Mouse (Mus musculus) forebrain, postnatal 0 days (tissue): ENCODE measurements around the gene 6430571L13Rik. TPM values are rescaled to one million over a fixed set of nuclear protein-coding genes. Genes with fewer than 3 reads are reported as not detected.

Experiments used
- ATAC-seq: fragments of 200-750 bp; cut with Nextera tagmentation; 2 replicates; pipeline ENCODE4 v1.8.0; 2017; ENCODE audit warnings: mild to moderate bottlenecking, moderate library complexity
- DNase-seq: peaks from one replicate; pipeline ENCODE4 v3.0.0-alpha.2; 2015
- H3K27ac ChIP-seq: fragments of 300-500 bp; sonication (generic); 2 replicates; pipeline ENCODE4 v1.5.1; 2014; ENCODE audit warnings: low read depth, mild to moderate bottlenecking, antibody characterized with exemption, low read length, moderate library complexity, mixed read lengths
- H3K27me3 ChIP-seq: fragments of 300-500 bp; sonication (generic); 2 replicates; pipeline ENCODE4 v1.6.1; 2014; ENCODE audit warnings: mild to moderate bottlenecking, low read length, mixed read lengths; ENCODE audit not compliant: insufficient read depth
- H3K36me3 ChIP-seq: fragments of 300-500 bp; sonication (generic); 2 replicates; pipeline ENCODE4 v1.6.1; 2014; ENCODE audit warnings: mild to moderate bottlenecking, moderate library complexity; ENCODE audit not compliant: insufficient read depth
- H3K4me1 ChIP-seq: fragments of 300-500 bp; sonication (generic); 2 replicates; pipeline ENCODE4 v1.6.1; 2014; ENCODE audit warnings: antibody characterized with exemption; ENCODE audit not compliant: insufficient read depth
- H3K4me2 ChIP-seq: fragments of 300-500 bp; sonication (generic); 2 replicates; pipeline ENCODE4 v1.6.1; 2014; ENCODE audit warnings: low read depth, mild to moderate bottlenecking, moderate library complexity
- H3K4me3 ChIP-seq: fragments of 300-500 bp; sonication (generic); 2 replicates; pipeline ENCODE4 v1.5.1; 2014; ENCODE audit warnings: low read depth, low read length, mixed read lengths
- H3K9ac ChIP-seq: fragments of 300-500 bp; sonication (generic); 2 replicates; pipeline ENCODE4 v1.6.1; 2014; ENCODE audit warnings: mild to moderate bottlenecking
- H3K9me3 ChIP-seq: fragments of 300-500 bp; sonication (generic); 2 replicates; pipeline ENCODE4 v1.6.1; 2016; ENCODE audit warnings: low read length
- CTCF ChIP-seq: sonication (generic); IDR thresholded peaks from 2 replicates; pipeline ENCODE4 v1.5.1; 2016; ENCODE audit warnings: antibody characterized with exemption, control low read depth, low read depth
- WGBS: fragments of 180-500 bp; shearing (Covaris S2); extraction: QIAGEN DNeasy Blood & Tissue Kit; methylation state at CpG from one replicate; pipeline ENCODE4 v1.1.7; 2014; 5-methylcytosine and 5-hydroxymethylcytosine counted together
- polyA plus RNA-seq: library from polyadenylated mRNA; unstranded; fragments of >200 nt; fragmentation: Nextera tagmentation; extraction: Ambion mirVana; gene quantifications from 2 replicates; pipeline ENCODE4 v1.2.1, GENCODE M21; 2015
- total RNA-seq: library from RNA; depleted of rRNA; stranded (reverse); fragments of >200 nt; gene quantifications from 2 replicates; pipeline ENCODE4 v1.2.3, GENCODE M21; 2014

The 6430571L13Rik gene
- total and polyA plus RNA-seq, 2 experiments from 2014 or later: 6.0 to 7.2 TPM

DNA sequence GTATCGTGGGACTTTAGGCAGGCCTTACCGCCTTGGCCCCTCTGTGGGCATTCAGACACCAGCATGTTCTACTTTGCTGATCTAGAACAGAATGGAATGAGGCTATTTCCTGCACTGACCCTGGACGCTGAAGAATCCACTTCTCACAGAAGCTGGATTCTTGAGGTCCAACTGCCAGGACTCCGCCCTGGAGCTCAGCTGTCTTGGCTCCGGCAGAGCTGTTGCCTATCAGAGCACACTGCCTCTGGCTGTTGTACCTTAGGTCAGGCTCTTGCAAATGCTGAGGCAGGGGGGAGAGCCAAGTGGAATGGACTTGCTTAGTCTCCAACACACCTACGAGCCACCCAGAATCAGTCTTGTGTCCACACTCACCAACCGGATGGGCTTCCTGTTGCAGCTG is 14.5 kb upstream of the 6430571L13Rik start:
- Histone ChIP-seq H3K27me3 (no peaks in the 10 kb centered on the region), H3K36me3 (no peaks in the 10 kb centered on the region), H3K9me3 (no peaks in the 10 kb centered on the region), H3K9ac (no peak overlapping the region), H3K4me1 (no peaks in the 10 kb centered on the region), H3K4me3 (no peak overlapping the region), H3K4me2 (no peak overlapping the region), H3K27ac (no peak overlapping the region)
- ATAC-seq (no peak), DNase-seq (no peak)
- no peak for TF ChIP-seq CTCF
- 90% methylated on average over 7 of the region's 7 CpGs for WGBS

DNA sequence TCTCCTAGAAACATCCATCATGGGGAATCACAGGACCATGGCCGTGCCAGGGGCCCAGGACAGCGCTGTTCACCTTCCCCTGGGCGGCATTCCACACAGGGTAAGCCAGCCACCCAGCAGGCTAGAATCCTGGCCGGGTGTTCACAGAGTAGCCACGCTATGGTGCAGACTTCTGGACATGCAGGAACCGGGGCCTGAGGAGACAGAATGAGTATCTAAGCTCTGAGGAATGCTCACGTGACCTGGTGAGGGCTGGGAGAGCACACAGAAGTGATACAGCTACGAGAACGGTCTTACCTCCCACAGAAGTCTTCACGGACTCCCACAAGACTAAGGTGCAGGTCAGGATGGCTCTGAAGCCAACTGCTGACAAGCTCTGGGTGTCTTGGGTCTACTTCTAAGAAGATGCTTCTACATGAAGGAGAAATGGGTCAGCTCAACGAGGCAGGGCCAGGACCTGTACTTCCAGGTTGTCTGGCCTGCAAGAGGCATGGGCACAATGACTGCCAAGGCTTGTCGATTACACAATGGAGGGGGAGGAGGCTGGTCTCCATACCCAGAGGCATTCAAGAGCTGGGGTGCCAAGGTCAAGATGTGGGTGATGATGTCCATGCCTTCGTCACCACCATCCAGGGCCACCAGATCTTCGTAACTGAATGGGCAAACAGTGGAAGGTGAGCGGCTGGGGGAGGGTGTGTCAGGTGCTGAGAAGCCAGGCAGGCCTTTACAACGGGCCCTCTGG is 12.4 kb upstream of the 6430571L13Rik start:
- no peak for TF ChIP-seq CTCF
- 92% methylated on average over 16 of the region's 16 CpGs for WGBS
- Histone ChIP-seq H3K9me3 (no peaks in the 10 kb centered on the region), H3K4me1 (no peaks in the 10 kb centered on the region), H3K4me2 (no peak overlapping the region), H3K27ac (no peak overlapping the region), H3K9ac (no peak overlapping the region), H3K4me3 (no peak overlapping the region), H3K27me3 (no peaks in the 10 kb centered on the region), H3K36me3 (no peaks in the 10 kb centered on the region)
- DNase-seq: no peak
- no peak for ATAC-seq

- H3K9me3 ChIP-seq: no peaks in the 10 kb centered on the region
- DNase-seq (no peak), ATAC-seq (no peak)
- no peak for TF ChIP-seq CTCF
- no peak overlapping the region for H3K4me2 ChIP-seq
- H3K36me3 ChIP-seq: no peaks in the 10 kb centered on the region
- no peak overlapping the region for H3K9ac ChIP-seq
- WGBS: 77% methylated on average over 6 of the region's 6 CpGs
- no peaks in the 10 kb centered on the region for H3K4me1 ChIP-seq
- no peaks in the 10 kb centered on the region for H3K27me3 ChIP-seq
- H3K27ac ChIP-seq: no peak overlapping the region
- H3K4me3 ChIP-seq: no peak overlapping the region
These were observed 9.6 kb upstream of the 6430571L13Rik start for GRCm38 (mm10) chr9:107330791-107331190.

GRCm38 (mm10) chr9:107333686-107334085 is 6.7 kb upstream of the 6430571L13Rik start:
- ATAC-seq (no peak), DNase-seq (no peak)
- Histone ChIP-seq H3K4me2 (no peak overlapping the region), H3K27ac (no peak overlapping the region), H3K9me3 (no peaks in the 10 kb centered on the region), H3K36me3 (no peaks in the 10 kb centered on the region), H3K4me1 (no peaks in the 10 kb centered on the region; the same call in 1 of the 2 replicates), H3K4me3 (no peak overlapping the region), H3K9ac (no peak overlapping the region), H3K27me3 (no peaks in the 10 kb centered on the region)
- TF ChIP-seq CTCF: no peak
- WGBS: 67% methylated on average over 2 of the region's 2 CpGs

DNA sequence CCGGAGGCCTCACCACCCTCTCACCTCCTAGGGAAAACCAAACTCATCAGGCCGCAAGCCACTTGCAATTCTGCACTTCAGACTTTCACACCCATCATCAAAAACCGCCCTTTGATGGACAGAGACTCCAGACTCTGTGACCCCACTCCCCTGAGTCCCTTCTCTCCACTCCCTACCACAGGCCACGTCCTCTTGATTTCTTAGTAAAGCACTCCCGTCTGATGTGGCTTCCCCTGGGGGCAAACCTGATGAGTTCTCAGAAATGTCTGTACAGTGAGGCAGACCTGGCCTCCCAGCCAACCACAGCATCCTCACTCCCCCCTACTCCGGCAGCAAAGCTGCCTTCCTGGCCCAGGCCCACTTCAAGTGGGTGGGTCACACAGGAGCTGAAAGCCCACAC is 6.0 kb upstream of the 6430571L13Rik start:
- Histone ChIP-seq H3K27me3 (no peaks in the 10 kb centered on the region), H3K4me3 (no peak overlapping the region), H3K36me3 (no peaks in the 10 kb centered on the region), H3K9me3 (no peaks in the 10 kb centered on the region), H3K9ac (no peak overlapping the region), H3K4me2 (no peak overlapping the region), H3K27ac (no peak overlapping the region), H3K4me1 (no peaks in the 10 kb centered on the region; the same call in 1 of the 2 replicates)
- 83% methylated on average over 6 of the region's 6 CpGs for WGBS
- TF ChIP-seq CTCF: no peak
- no peak for DNase-seq
- no peak for ATAC-seq

- Histone ChIP-seq H3K4me2 (no peak overlapping the region), H3K9ac (no peak overlapping the region), H3K9me3 (no peaks in the 10 kb centered on the region), H3K27ac (no peak overlapping the region), H3K4me1 (peaks cover 4% of the 10 kb centered on the region), H3K27me3 (no peaks in the 10 kb centered on the region), H3K4me3 (no peak overlapping the region), H3K36me3 (no peaks in the 10 kb centered on the region)
- peak; percentile 40 for TF ChIP-seq CTCF
- DNase-seq (no peak), ATAC-seq (no peak)
- WGBS: 93% methylated on average over 5 of the region's 5 CpGs
These were observed 5.4 kb upstream of the 6430571L13Rik start for GRCm38 (mm10) chr9:107335046-107335445.

- ATAC-seq: no peak
- no peaks in the 10 kb centered on the region for H3K27me3 ChIP-seq
- peak; percentile 50 for DNase-seq
- no peak overlapping the region for H3K27ac ChIP-seq
- 13% methylated on average over 5 of the region's 5 CpGs for WGBS
- H3K4me3 ChIP-seq: no peak overlapping the region
- peak; percentile 83 for TF ChIP-seq CTCF
- H3K9ac ChIP-seq: no peak overlapping the region
- H3K4me1 ChIP-seq: peaks cover 7% of the 10 kb centered on the region
- no peaks in the 10 kb centered on the region for H3K36me3 ChIP-seq
- no peaks in the 10 kb centered on the region for H3K9me3 ChIP-seq
- H3K4me2 ChIP-seq: no peak overlapping the region
These were observed 4.5 kb upstream of the 6430571L13Rik start for GRCm38 (mm10) chr9:107335909-107336308.
